Mouse (Mus musculus): ENCODE measurements around the gene Bloc1s4.
A peak's percentile ranks its signal among the peaks of the same experiment; 100 is the strongest.

The Bloc1s4 gene

GRCm38 (mm10) chr5:36748536-36749061 is at the start of gene Bloc1s4:
Bloc1s4 (minus strand) TSS chr5:36748650.
- peak; percentile 96 to 97 for DNase-seq (ENCODE audit: low spot score in 2 of 2)

DNA sequence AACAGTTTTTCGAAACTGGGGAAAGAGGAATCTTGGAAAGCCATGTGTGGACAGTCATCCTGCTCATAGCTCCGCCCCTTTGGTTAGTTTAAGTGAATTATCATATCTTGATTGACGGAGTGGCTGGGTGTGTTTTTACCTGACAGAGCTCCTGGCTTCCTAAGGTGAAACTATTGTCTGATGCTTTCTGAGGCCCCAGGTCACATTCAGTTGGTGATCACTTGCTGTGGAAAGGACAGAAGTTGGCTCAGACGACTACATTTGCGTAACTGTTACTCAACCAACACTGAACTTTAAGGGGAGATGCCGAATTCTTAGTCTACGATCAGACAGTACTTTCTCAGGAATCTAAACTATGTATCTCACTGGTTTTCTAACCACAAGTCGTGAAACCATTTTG is 48.8 kb upstream of the Bloc1s4 start:
- no peak for DNase-seq (ENCODE audit: low spot score in 2 of 2)

- peak; percentile 94 to 96 for DNase-seq (ENCODE audit: low spot score in 2 of 2)
These were observed 48.0 kb upstream of the Bloc1s4 start, which contains the start of gene Mrfap1 for GRCm38 (mm10) chr5:36796296-36797014. Mrfap1 (minus strand) TSS chr5:36796772.

DNA sequence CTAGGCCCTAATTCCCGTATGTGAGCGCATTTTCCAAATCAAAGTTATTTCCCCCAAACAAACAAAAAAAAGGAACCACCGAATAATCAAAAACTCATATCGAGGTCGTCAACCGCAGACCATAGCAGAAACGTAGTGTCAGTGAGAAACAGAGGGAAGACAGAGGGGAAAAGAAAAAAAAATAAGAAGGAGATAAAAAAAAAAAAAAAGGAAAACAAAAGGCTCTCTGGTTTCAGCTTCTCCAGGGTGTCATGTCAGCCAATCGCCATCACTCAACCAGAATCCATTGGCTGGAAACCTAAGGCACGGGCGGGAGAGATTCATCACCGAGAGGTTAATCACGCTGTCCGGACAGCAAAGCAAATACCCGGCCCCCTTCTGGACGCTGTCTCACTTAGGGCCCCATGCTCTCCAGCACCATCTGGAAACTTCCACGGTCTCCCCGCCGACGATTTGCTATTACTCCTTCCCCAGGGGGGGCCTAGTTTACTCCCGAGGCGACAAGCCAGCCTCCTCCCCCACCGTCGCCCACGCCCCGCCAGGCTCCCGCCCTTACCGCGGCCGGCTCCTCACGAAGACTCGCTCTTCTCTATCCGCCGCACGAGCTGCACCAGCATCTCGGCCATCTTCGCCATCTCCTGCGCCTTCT is 47.3 kb upstream of the Bloc1s4 start:
- DNase-seq (ENCODE audit: low spot score in 2 of 2): peak; percentile 79 to 84

DNA sequence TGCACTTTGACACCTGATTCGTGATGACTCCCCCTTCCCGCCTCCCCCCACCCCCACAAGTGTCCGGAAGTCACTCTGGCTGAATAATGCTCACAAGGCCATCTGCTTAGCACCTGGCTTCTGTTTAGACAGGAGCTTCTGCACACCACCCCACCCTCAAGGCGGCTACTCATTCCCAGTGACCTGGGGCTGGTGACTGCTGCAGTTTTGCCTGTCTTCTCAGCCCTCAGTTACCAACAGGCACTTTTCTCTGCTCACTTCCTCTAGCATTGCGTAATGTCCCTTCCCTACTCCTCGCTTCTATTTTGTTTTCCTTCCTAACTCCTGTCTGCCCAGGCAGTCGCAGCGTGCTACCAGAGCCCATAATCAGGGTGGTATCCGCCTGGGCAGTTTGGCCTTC is 43.4 kb upstream of the Bloc1s4 start:
- no peak for DNase-seq (ENCODE audit: low spot score in 2 of 2)

- no peak for DNase-seq (ENCODE audit: low spot score in 2 of 2)
These were observed 37.6 kb upstream of the Bloc1s4 start for GRCm38 (mm10) chr5:36786052-36786451.

DNA sequence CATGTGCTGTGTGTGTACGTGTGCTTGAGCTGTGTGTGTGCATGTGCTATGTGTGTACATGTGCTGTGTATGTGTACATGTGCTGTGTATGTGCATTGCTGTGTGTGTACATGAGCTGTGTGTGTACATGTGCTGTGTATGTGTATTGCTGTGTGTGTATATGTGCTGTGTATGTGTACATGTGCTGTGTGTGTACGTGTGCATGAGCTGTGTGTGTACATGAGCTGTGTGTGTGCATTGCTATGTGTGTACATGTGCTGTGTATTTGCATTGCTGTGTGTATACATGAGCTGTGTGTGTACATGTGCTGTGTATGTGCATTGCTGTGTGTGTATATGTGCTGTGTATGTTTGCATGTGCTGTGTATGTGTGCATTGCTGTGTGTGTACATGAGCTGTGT is 31.1 kb upstream of the Bloc1s4 start:
- DNase-seq (ENCODE audit: low spot score in 2 of 2): no peak

- no peak for DNase-seq (ENCODE audit: low spot score in 2 of 2)
These were observed 30.5 kb upstream of the Bloc1s4 start for GRCm38 (mm10) chr5:36778901-36779300.

- no peak for DNase-seq (ENCODE audit: low spot score in 2 of 2)
These were observed 28.7 kb upstream of the Bloc1s4 start for GRCm38 (mm10) chr5:36777186-36777585.

DNA sequence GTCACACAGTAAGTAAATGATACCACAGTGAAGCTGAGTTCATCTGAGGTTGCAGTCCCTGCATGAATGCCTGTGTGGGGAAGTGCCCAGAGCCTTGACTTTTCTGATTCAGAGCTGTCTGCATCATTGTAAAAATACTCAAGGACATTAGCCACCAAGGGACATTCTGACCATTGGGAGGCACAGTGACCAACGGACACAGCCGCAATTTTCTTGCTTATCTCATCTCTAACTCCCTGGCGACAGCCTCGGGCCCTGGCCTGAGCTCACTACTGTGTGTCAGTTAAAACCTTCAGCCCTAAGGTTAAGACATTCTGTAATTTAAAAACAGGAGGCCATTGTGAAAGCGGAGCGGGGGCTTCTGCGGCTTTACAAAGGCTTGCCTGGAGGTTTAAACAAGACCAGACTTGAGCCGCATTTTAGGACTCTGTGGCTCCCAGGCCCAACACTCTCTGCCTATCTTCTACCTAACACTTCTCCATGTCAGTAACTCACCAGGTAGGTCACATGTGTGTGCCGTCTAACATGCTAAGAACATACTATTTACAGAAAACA is 27.6 kb upstream of the Bloc1s4 start:
- no peak for DNase-seq (ENCODE audit: low spot score in 2 of 2)

DNA sequence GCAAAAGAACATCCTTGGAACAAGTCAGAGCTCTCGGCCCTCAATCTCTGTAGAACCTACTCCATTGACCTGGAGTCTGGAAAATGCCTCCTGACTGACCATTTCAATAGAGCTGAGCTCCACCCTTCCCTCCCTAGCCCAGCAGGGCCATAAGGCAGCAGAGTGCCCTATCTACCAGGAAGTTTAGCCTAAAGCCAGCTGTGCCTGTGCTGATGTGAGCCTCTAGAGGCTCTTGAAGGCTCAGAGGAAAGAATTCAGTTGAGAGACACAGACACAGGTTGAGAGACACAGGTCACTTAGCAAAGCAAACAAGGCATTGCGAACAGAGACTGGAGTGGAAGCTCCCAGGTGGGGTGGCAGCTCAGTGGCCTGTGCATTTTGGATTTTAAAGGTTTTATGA is 26.9 kb upstream of the Bloc1s4 start:
- no peak for DNase-seq (ENCODE audit: low spot score in 2 of 2)

- no peak for DNase-seq (ENCODE audit: low spot score in 2 of 2)
These were observed 24.1 kb upstream of the Bloc1s4 start for GRCm38 (mm10) chr5:36772586-36772985.

GRCm38 (mm10) chr5:36769603-36770002 is 21.2 kb upstream of the Bloc1s4 start:
- no peak for DNase-seq (ENCODE audit: low spot score in 2 of 2)

DNA sequence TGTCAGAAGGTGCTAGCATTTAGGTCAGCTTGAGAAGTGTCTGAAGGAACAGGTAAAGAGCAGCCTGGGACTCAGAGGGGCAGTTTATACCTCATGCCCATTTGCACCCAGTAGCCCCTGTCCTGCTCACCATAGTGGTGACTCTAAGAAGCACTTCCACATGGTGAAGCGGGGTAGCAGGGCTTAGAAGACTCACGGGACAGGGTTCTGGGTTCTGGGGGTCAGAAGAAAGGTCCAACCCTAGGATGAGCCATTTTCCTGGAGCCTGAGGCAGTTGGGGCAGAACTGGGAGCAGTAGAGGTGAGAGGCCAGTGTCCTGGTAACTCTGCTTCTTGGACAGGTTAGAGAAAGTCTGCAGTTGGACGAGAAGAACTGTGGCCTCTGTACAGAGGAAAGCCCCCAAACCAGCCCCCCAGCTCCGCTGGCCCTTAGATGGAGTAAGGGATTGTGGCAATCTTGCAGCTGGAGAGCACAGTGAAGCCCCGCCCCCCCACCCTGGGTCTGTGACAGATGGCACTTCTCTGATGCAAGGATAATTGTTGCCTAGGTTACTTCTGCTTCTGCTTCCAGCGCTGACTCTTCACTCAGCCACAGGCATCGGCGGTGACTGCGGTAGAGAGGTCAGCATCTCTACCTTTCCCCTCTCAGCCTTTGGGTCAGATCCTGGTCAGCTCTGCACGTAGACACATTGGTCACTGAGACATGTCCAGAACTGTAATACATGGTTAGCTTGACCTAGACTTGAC is 18.7 kb upstream of the Bloc1s4 start:
- DNase-seq (ENCODE audit: low spot score in 2 of 2): peak in 1 of 2 experiments; percentile 52

GRCm38 (mm10) chr5:36759848-36760247 is 11.4 kb upstream of the Bloc1s4 start:
- DNase-seq (ENCODE audit: low spot score in 2 of 2): no peak

DNA sequence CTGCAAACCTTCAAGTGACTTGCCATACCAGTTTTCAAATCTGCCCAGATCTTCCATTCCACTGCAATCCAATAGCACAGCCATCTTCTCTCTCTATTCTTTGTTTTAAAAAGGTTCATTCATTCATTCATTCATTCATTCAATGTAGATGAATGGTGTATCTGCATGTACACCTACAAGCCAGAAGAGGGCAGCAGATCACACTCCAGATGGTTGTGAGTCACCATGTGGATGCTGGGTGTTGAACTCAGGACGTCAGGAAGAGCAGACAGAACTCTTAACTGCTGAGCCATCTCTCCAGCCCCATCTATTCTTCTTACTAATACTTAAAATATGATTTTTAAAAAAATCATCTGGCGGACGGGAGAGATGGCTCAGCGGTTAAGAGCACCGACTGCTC is 8.6 kb upstream of the Bloc1s4 start:
- DNase-seq (ENCODE audit: low spot score in 2 of 2): no peak

- DNase-seq (ENCODE audit: low spot score in 2 of 2): no peak
These were observed 1.9 kb upstream of the Bloc1s4 start for GRCm38 (mm10) chr5:36750119-36751078.

DNA sequence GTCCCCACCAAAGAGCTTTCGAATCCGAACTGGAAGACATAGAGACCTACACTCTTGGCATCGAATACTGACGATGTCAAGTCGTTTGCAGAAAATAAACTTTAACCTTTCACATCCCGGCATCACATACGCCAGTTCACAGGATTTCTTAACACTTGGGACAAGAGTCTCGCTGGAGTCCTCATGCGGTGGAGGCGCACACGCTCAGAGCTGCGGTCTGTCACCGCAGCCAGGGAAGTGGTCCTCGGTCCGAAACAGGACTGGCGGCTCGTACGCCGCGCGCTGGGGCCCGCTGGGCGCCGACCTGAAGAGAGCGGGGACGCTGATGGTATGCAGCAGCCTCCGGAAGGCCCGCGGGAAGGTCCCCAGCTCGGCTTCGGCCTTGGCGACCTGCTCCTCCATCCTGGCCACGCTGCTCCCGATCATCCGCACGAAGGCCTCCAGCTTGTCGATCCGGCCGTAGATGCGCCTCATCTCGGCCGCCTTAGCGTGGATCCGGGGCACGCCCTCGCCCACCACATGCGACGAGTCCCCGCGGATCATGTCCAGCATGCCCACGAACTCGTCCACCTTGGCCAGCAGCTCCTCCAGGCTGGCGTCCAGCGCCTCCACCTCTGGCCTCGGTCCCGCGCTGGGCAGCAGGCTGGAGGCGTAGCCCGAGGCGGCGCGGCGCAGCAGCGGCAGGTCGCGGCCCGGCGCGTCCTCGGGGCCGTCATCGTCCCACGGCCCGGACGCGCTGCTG is 485 bp downstream of the Bloc1s4 start:
- DNase-seq (ENCODE audit: low spot score in 2 of 2): peak in 1 of 2 experiments; percentile 44

DNA sequence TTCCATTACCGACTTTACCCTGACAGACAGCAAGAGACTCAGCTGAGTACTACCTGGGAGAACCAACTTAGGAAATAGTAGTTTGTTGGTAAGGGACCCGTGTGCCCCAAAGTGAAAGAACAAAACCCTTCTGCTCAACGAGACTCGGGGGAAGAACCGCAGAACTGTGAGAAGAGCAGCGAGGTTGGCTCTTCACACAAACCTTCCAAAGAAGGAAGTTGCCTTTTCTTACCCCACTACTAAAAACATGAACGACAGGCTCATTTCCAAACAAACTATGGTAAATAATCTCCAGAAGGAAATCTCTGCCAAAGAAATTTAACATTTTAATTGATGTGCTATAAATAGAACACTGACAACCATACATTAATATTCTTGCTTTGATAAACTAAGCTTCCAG is 1.4 kb downstream of the Bloc1s4 start:
- DNase-seq (ENCODE audit: low spot score in 2 of 2): no peak
